Mouse (Mus musculus) cerebellum, adult 2 months (tissue): ENCODE measurements around the gene Sugp2. TPM values are rescaled to one million over a fixed set of nuclear protein-coding genes. Genes with fewer than 3 reads are reported as not detected.
A peak's percentile ranks its signal among the peaks of the same experiment; 100 is the strongest.

Source experiments
- DNase-seq, 2 experiments: peaks; one replicate each; pipeline ENCODE4 v3.0.0; 2021
- H3K27ac ChIP-seq: fragments of 200-500 bp; 2 replicates; pipeline ENCODE4 v1.5.1; 2012; ENCODE audit warnings: low read length, control low read depth, inconsistent platforms; ENCODE audit not compliant: insufficient read depth
- H3K27me3 ChIP-seq: fragments of 200-500 bp; 2 replicates; pipeline ENCODE4 v1.6.1; 2012; ENCODE audit warnings: inconsistent platforms, mild to moderate bottlenecking, low read length, moderate library complexity; ENCODE audit not compliant: control insufficient read depth, insufficient read depth
- H3K4me1 ChIP-seq: fragments of 200-500 bp; 2 replicates; pipeline ENCODE4 v1.6.1; 2011; ENCODE audit warnings: low read length; ENCODE audit not compliant: control insufficient read depth, insufficient read depth
- H3K4me3 ChIP-seq: fragments of 200-500 bp; replicated peaks from 2 replicates; pipeline ENCODE3; 2011; ENCODE audit warnings: mild to moderate bottlenecking, low read depth, low read length, control low read depth; ENCODE audit not compliant: insufficient read depth
- CTCF ChIP-seq: fragments of 200-500 bp; IDR thresholded peaks from 2 replicates; pipeline ENCODE4 v1.5.1; 2011; ENCODE audit warnings: low read depth, mild to moderate bottlenecking, control low read depth, low read length, moderate library complexity, borderline replicate concordance; ENCODE audit not compliant: insufficient read depth
- POLR2A ChIP-seq: fragments of 200-500 bp; IDR thresholded peaks from 2 replicates; pipeline ENCODE4 v1.6.1; 2011; ENCODE audit warnings: low read length, control low read depth, borderline replicate concordance; ENCODE audit not compliant: insufficient read depth
- WGBS: fragments of 180-500 bp; shearing (Covaris S2); methylation state at CpG from one replicate; pipeline ENCODE4 v1.1.7; 2018; 5-methylcytosine and 5-hydroxymethylcytosine counted together
- polyA plus RNA-seq: library from polyadenylated mRNA; depleted of rRNA; stranded (reverse); fragments of >200 nt; gene quantifications from 2 replicates; pipeline ENCODE4 v1.2.3, GENCODE M21; 2012; rRNA removed

Gene Sugp2
- polyA plus RNA-seq, result 102 and 108 TPM in 2 replicates

DNA sequence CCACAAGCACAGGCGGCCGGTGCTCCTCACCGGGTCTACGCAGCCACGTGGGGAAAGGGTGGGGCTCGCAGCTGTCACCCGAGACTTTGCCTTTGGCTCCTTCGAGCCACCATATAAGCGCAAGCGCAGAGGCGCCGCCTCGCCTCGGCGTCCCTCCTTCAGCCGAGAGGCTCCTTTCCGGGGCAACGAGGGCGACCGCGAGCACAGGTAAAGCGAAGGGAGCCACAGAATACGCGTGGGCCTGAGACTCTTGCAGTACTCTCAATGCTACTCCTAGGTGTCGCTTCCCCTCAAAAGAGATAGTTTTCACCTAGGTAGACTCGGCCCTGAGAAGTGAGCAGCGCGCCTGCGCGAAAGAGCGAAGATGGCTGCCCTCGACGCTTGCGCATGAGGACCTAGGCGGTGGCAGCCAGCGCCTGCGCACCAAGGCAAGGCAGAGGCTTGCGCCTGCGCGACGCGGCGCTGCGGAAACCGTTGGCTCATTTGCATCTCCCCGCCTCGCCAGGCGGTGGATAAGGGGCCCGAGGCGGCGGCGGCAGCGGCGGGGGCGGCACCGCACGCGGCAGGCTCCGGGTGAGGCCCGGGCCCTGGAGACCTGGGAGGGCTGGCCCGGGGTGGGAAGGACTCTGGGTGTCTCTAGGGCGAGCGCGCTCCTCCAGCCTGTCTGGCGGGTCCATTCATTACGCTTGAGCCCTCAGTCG lies at the start of gene Sugp2, which contains the start of gene Armc6:
Sugp2 (plus strand) TSS at position 147 of the 701 bp plus-strand sequence.
Armc6 (minus strand) TSS at position 387 of the 701 bp plus-strand sequence.
- Histone ChIP-seq H3K27me3 (no peaks in the 10 kb centered on the region), H3K4me1 (no peaks in the 10 kb centered on the region; the same call in 1 of the 2 replicates), H3K27ac (peak within 1 kb of the TSS; percentile 95), H3K4me3 (peak within 1 kb of the TSS; percentile 84)
- DNase-seq, result peak; percentile 96 to 98
- under 1% methylated on average over 67 of the region's 67 CpGs for WGBS
- TF ChIP-seq POLR2A (peak; percentile 75; the same call in 1 of the 2 replicates), CTCF (no peak)

- no peak for TF ChIP-seq POLR2A
- no peak for TF ChIP-seq CTCF
- WGBS, result 69% methylated on average over 7 of the region's 7 CpGs
- H3K4me1 ChIP-seq, result no peaks in the 10 kb centered on the region
- DNase-seq, result no peak
- H3K27ac ChIP-seq, result no peak overlapping the region
- no peak overlapping the region for H3K4me3 ChIP-seq
- no peaks in the 10 kb centered on the region for H3K27me3 ChIP-seq
These were observed 45.3 kb upstream of the Sugp2 start for GRCm38 (mm10) chr8:70188707-70189106.

GRCm38 (mm10) chr8:70193238-70193637 lies 40.8 kb upstream of the Sugp2 start:
- Histone ChIP-seq H3K27me3 (no peaks in the 10 kb centered on the region), H3K4me3 (no peak overlapping the region), H3K4me1 (peaks cover 7% of the 10 kb centered on the region), H3K27ac (no peak overlapping the region)
- 68% methylated on average over 5 of the region's 5 CpGs for WGBS
- TF ChIP-seq CTCF (no peak), POLR2A (no peak)
- DNase-seq, result no peak

DNA sequence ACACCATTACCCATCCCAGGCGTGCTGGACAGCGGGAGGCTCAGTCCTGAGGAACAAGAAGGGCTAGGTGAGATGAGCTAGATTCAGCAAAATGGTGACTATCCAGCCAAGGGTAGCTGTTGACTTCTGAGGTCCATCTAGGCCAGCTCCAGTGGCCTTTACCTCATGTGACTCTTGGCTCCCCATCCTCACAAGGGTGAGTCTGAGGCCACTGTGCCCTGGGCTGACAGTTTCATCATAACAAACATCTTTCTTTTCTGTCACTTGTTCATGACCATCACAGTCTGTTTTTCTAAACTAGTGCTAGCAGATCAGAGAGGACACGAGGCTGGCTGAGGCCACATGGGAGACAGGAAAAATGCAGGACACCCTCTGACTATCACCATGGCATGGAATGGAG lies 39.8 kb upstream of the Sugp2 start:
- Histone ChIP-seq H3K4me1 (peaks cover 7% of the 10 kb centered on the region), H3K4me3 (no peak overlapping the region), H3K27me3 (no peaks in the 10 kb centered on the region), H3K27ac (no peak overlapping the region)
- TF ChIP-seq POLR2A (no peak), CTCF (no peak)
- no peak for DNase-seq
- WGBS, result 83% methylated on average over 3 of the region's 3 CpGs

DNA sequence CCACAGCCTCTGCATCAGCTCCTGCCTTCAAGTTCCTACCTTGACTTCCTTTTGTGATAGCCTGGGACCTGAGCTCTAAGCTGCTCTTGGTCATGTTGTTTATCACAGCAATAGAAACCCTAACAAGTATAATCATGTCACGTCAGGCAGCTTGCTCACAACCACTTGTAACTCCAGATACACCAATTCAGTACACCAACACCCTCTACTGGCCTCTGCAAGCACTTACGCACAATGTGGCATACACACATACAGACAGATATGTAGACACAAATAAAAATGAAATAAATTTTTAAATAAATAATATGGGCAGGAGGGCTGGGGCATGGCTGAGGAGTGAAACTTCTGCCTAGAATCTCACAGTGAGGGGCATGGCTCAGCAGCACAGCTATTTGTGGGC lies 38.3 kb upstream of the Sugp2 start:
- no peak overlapping the region for H3K27ac ChIP-seq
- no peak overlapping the region for H3K4me3 ChIP-seq
- 96% methylated on average over 2 of the region's 2 CpGs for WGBS
- H3K4me1 ChIP-seq, result peaks cover 23% of the 10 kb centered on the region
- no peak for TF ChIP-seq POLR2A
- TF ChIP-seq CTCF, result no peak
- no peaks in the 10 kb centered on the region for H3K27me3 ChIP-seq
- DNase-seq, result no peak

- Histone ChIP-seq H3K4me3 (no peak overlapping the region), H3K27me3 (no peaks in the 10 kb centered on the region), H3K27ac (no peak overlapping the region), H3K4me1 (peaks cover 40% of the 10 kb centered on the region)
- TF ChIP-seq CTCF (no peak), POLR2A (no peak)
- 54% methylated on average over 7 of the region's 7 CpGs for WGBS
- DNase-seq, result no peak
These were observed 36.4 kb upstream of the Sugp2 start for GRCm38 (mm10) chr8:70197603-70198002.

- no peak overlapping the region for H3K4me3 ChIP-seq
- DNase-seq, result peak; percentile 69 to 74
- peaks cover 50% of the 10 kb centered on the region for H3K4me1 ChIP-seq
- H3K27ac ChIP-seq, result peak overlapping the region; percentile 54
- TF ChIP-seq CTCF (peak; percentile 71), POLR2A (no peak)
- WGBS, result 6% methylated on average over 5 of the region's 5 CpGs
- no peaks in the 10 kb centered on the region for H3K27me3 ChIP-seq
These were observed 33.8 kb upstream of the Sugp2 start for GRCm38 (mm10) chr8:70200098-70200681.

DNA sequence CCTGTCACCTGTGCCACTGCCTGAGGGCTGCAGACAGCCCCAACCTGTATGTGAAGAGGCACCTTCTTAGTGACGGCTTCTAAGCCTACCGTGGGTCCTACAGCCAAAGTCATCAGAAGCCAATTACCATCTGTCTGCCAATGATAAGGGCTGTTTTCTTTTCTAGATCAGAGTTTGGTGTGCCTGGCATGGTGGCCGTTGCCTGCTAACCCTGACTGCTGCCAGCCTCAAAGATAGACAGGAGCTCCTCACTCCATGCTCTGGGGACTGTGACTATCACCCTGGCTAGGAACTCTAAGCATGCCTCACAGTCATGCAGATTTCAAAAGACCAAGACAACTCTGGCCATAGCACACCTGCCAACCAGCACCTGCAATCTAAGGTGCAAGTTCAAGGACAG lies 32.6 kb upstream of the Sugp2 start:
- H3K27ac ChIP-seq, result no peak overlapping the region
- TF ChIP-seq POLR2A (no peak), CTCF (no peak)
- DNase-seq, result no peak
- no peaks in the 10 kb centered on the region for H3K27me3 ChIP-seq
- H3K4me1 ChIP-seq, result peaks cover 50% of the 10 kb centered on the region
- WGBS, result 35% methylated on average over 3 of the region's 3 CpGs
- H3K4me3 ChIP-seq, result no peak overlapping the region
